Mouse (Mus musculus) thymus, adult 2 months (tissue): ENCODE results near the gene Smpd1.

Experiments
- CTCF ChIP-seq: fragments of 200-500 bp; IDR thresholded peaks from 2 replicates; pipeline ENCODE4 v1.5.1; 2012; ENCODE audit warnings: mild to moderate bottlenecking, control low read depth, low read length, moderate library complexity, borderline replicate concordance; ENCODE audit not compliant: control insufficient read depth, poor library complexity, insufficient read depth; ENCODE audit errors: extremely low read depth
- POLR2A ChIP-seq: fragments of 200-500 bp; IDR thresholded peaks from 2 replicates; pipeline ENCODE4 v1.6.1; 2012; ENCODE audit warnings: mild to moderate bottlenecking, low read length, control low read depth, moderate library complexity; ENCODE audit not compliant: control insufficient read depth, poor library complexity, insufficient read depth; ENCODE audit errors: extremely low read depth

DNA sequence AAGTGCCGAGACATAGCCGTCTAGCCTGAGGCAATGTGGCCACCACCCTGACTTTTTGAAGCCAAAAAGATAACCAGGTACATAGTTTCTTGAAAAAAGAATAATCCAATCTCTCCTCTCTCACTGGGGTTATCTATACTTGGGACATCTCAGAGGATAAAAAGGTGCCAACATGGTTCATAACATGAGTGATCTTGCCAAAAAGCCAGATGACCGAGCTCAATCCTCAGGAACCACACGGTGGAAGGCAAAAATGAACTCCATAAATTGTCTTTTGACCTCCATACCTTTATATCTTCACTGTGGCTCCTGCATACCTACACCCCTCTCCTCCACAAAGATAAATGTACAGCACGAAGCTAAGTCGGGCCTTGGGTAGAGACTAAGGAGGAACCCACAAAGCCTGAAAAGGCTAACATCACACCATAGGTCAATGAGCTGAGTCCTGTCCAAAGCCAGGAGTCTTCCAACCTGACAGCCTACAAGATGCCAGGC lies 23.3 kb downstream of the Smpd1 start:
- TF ChIP-seq POLR2A (no peak), CTCF (no peak)
